Mouse (Mus musculus) ES-E14 (cell line): ENCODE results near the gene Sh3pxd2a. TPM values are rescaled to one million over a fixed set of nuclear protein-coding genes. Genes with fewer than 3 reads are reported as not detected.

Experiments used
- DNase-seq: peaks from one replicate; pipeline ENCODE4 v3.0.0-alpha.2; 2013; ENCODE audit warnings: low read depth, low spot score
- H3K27ac ChIP-seq: 2 replicates; pipeline ENCODE4 v1.5.1; 2012; ENCODE audit warnings: low read depth, mild to moderate bottlenecking, low read length, moderate library complexity, mixed read lengths; ENCODE audit not compliant: poor library complexity, insufficient read depth, severe bottlenecking
- H3K36me3 ChIP-seq: 2 replicates; pipeline ENCODE4 v1.6.1; 2012; ENCODE audit warnings: mild to moderate bottlenecking, low read length, moderate library complexity, mixed read lengths; ENCODE audit not compliant: control insufficient read depth, poor library complexity, insufficient read depth, severe bottlenecking
- H3K4me1 ChIP-seq, 2 experiments: fragments of 150-350 bp in 1 of 2; sonication (generic) in 1 of 2; 2 replicates each; pipeline ENCODE4 v1.6.1; 2012; ENCODE audit warnings: low read length in 2 of 2, mild to moderate bottlenecking in 1 of 2, mixed read lengths in 1 of 2; ENCODE audit not compliant: control insufficient read depth in 2 of 2, insufficient read depth in 2 of 2, poor library complexity in 1 of 2
- H3K4me3 ChIP-seq, 2 experiments: fragments of 150-350 bp in 1 of 2; sonication (generic) in 1 of 2; 2 replicates each; pipeline ENCODE4 v1.5.1; 2012; ENCODE audit warnings: low read length in 2 of 2, low read depth in 1 of 2, mild to moderate bottlenecking in 1 of 2, mixed read lengths in 1 of 2; ENCODE audit not compliant: insufficient read depth in 1 of 2, poor library complexity in 1 of 2, severe bottlenecking in 1 of 2
- H3K9ac ChIP-seq: 2 replicates; pipeline ENCODE4 v1.6.1; 2012; ENCODE audit warnings: low read depth, mild to moderate bottlenecking, low read length, mixed read lengths; ENCODE audit not compliant: poor library complexity, insufficient read depth, severe bottlenecking
- H3K9me3 ChIP-seq: fragments of 150-350 bp; sonication (generic); 2 replicates; pipeline ENCODE4 v1.6.1; 2012; ENCODE audit warnings: low read depth, mild to moderate bottlenecking, low read length; ENCODE audit not compliant: control insufficient read depth, insufficient read depth
- CHD2 ChIP-seq: IDR thresholded peaks from 2 replicates; pipeline ENCODE4 v1.6.1; 2014; ENCODE audit warnings: mild to moderate bottlenecking, low read depth, low read length, inconsistent platforms
- HCFC1 ChIP-seq: IDR thresholded peaks from 2 replicates; pipeline ENCODE4 v1.6.1; 2012; ENCODE audit warnings: low read length, inconsistent platforms, borderline replicate concordance; ENCODE audit not compliant: insufficient read depth
- MAFK ChIP-seq: IDR thresholded peaks from 2 replicates; pipeline ENCODE4 v1.6.1; 2014; ENCODE audit warnings: mild to moderate bottlenecking, low read depth, low read length, inconsistent platforms; ENCODE audit not compliant: insufficient read depth
- ZC3H11A ChIP-seq: IDR thresholded peaks from 2 replicates; pipeline ENCODE4 v1.6.1; 2012; ENCODE audit warnings: low read depth, mild to moderate bottlenecking, inconsistent platforms, low read length, borderline replicate concordance
- ZNF384 ChIP-seq: IDR thresholded peaks from 2 replicates; pipeline ENCODE4 v1.6.1; 2012; ENCODE audit warnings: low read depth, low read length, inconsistent platforms
- in situ Hi-C, 2 experiments: fragments of 600-800 bp; cut with MboI; formaldehyde crosslinking; loops; one replicate each; pipeline ENCODE4 v1.15.1; 2025; ENCODE audit warnings: low sequenced_read_pairs in 2 of 2, inconsistent platforms in 1 of 2; ENCODE audit not compliant: unreplicated experiment in 2 of 2
- total RNA-seq: library from RNA; depleted of rRNA; stranded (reverse); fragments of 300-350 nt; gene quantifications from 2 replicates; pipeline ENCODE4 v1.2.3, GENCODE M21; 2012

Sh3pxd2a gene
- total RNA-seq, 1 experiment: 13.0 TPM

GRCm38 (mm10) chr19:47301303-47302190, 162.7 kb downstream of the Sh3pxd2a start:
- in situ Hi-C loops: no loop called here

DNA sequence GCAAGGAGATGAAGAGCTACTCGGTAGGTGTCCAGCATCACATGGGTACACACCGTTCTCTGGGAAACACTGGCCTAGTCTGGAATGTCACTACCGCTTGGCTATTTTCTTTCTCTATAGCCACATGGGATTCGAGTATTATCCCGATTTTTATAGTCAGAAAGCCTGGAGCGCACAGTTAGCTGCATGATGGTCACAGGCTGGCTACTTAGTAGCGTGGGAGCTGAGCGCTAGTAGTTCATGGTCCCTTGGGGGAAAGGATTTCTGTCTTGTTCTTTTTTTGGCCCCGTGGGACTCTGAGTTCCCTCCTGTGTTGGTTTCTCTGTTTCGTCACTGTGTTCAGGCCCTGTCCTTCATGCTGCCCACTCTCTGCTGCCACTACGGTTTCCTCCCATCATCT, 166.1 kb downstream of the Sh3pxd2a start:
- Histone ChIP-seq H3K27ac (no peak overlapping the region), H3K9ac (no peak overlapping the region), H3K9me3 (no peaks in the 10 kb centered on the region), H3K4me3 (no peak overlapping the region), H3K4me1 (peaks cover 0 to 14% of the 10 kb centered on the region in 2 experiments; a peak in 2 of 4 replicates), H3K36me3 (no peaks in the 10 kb centered on the region; the same call in 1 of the 2 replicates)
- in situ Hi-C loops: no loop called here
- no peak for DNase-seq
- no peak for TF ChIP-seq MAFK
- TF ChIP-seq CHD2: no peak
- no peak for TF ChIP-seq ZC3H11A
- no peak for TF ChIP-seq ZNF384
- TF ChIP-seq HCFC1: no peak

More at GRCm38 (mm10) chr19:47301303-47302190, 162.7 kb downstream of the Sh3pxd2a start:
- TF ChIP-seq HCFC1 (no peak), CHD2 (no peak), ZNF384 (no peak), MAFK (no peak), ZC3H11A (no peak)
- H3K36me3 ChIP-seq: no peaks in the 10 kb centered on the region; the same call in 1 of the 2 replicates
- H3K4me3 ChIP-seq: no peak overlapping the region
- H3K27ac ChIP-seq: no peak overlapping the region
- no peak overlapping the region for H3K9ac ChIP-seq
- DNase-seq: no peak
- H3K9me3 ChIP-seq: no peaks in the 10 kb centered on the region
- peaks cover 0 to 14% of the 10 kb centered on the region in 2 experiments; a peak in 2 of 4 replicates for H3K4me1 ChIP-seq

DNA sequence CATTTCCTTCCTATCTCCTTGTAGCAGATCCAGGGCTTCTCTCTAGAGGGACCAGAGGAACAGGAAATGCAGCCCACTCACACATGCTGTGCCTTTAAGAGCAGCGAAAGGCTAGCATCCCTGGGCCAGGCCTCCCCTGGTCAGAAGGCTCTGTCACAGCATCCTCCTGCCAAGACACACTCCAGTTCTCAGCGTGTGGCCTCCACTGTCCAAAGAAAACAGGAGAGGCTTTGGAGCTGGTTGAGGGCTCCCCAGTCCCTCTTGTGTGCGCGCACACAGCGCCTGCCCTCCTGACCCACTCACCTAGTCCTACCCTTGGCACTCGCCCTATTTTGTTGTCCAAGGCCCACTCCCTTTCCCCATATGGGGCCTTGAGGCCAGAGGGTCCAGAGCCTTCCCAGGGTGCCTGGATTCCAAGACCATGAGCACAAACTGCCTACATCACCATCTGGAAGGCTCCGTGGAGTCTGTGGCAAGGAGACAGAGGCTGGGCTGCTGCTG, 171.7 kb downstream of the Sh3pxd2a start:
- Histone ChIP-seq H3K4me1 (peaks cover 0 to 2% of the 10 kb centered on the region in 2 experiments; a peak in 1 of 4 replicates), H3K27ac (no peak overlapping the region), H3K9ac (no peak overlapping the region), H3K36me3 (no peaks in the 10 kb centered on the region), H3K9me3 (no peaks in the 10 kb centered on the region), H3K4me3 (no peak overlapping the region)
- in situ Hi-C loops: no loop called here
- no peak for DNase-seq
- TF ChIP-seq CHD2 (no peak), MAFK (no peak), ZNF384 (no peak), ZC3H11A (no peak), HCFC1 (no peak)

DNA sequence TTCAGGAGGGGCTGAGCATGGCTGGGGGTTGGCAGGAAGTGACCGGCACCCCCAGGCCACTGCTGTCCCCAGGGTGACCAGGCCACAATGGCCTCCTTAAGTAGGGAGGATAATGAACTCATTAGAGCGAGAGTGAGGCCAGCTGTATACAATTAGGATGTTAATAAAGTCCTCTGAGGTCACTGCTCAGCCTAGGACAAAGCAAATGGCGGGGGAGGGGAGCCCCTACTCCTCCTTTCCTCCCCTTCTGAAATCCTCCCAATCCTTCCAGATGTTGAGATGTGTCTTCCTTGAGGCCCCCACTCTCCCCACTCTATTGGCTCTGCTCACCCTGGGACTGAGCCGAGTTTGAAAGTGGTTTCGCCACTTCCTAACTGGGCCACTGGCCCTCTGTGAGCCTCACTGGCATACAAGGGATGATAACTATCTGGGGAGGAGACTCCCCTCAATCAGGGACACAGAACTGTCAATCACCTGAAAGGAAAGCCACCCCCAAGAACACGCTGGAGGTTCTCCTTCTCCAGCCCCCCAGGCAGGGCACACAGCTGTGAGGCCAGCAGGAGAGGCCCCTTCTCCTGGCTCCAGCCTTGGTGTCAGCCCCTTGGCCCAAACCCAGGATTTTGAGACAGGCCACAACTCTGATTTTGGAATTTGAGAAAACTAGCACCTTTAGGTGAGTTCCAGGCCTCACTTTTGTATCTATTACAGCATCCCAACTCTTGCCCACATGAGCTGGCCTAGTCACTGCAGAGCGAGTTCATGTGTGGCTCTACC, 172.7 kb downstream of the Sh3pxd2a start:
- H3K4me3 ChIP-seq: no peak overlapping the region
- no peaks in the 10 kb centered on the region for H3K9me3 ChIP-seq
- no peaks in the 10 kb centered on the region for H3K36me3 ChIP-seq
- DNase-seq: no peak
- in situ Hi-C loops: no loop called here
- H3K27ac ChIP-seq: no peak overlapping the region
- H3K9ac ChIP-seq: no peak overlapping the region
- H3K4me1 ChIP-seq: peaks cover 0 to 4% of the 10 kb centered on the region in 2 experiments; a peak in 2 of 4 replicates
- TF ChIP-seq ZNF384 (no peak), ZC3H11A (no peak), CHD2 (no peak), HCFC1 (no peak), MAFK (no peak)
